ENCODE assay signal across 9 mouse cellular contexts in genomic region chr15:89145813-89146350, GRCm38 (mm10). TPM values are rescaled to one million over a fixed set of nuclear protein-coding genes. Genes with fewer than 3 reads are reported as not detected.
DNase-seq lines count a peak whose midpoint lies in the region; ATAC-seq and TF ChIP-seq lines count a peak whose summit lies in the region.
"Had no signal": no experiment of that assay in that cellular context is flagged by ENCODE, and none has a peak within 500 bp of the region (broad histone marks: within the 10 kb centered on the region; RNA-seq: fewer than 3 reads in every experiment).

No protein-coding gene starts in this region.

- TF ChIP-seq CTCF in left cerebral cortex, adult 2 months (IDR thresholded peaks at IDR 0.05): no peak
- no peak for TF ChIP-seq CTCF in thymus, adult 2 months (IDR thresholded peaks at IDR 0.05; ENCODE audit: borderline replicate concordance, control insufficient read depth, extremely low read depth, insufficient read depth, low read length, poor library complexity)

- no peak for ATAC-seq in embryonic facial prominence, embryonic 14.5 days (ENCODE audit: low read depth)
- ATAC-seq in hindbrain, embryonic 15.5 days (ENCODE audit: low FRiP score, low read depth): no peak
- ATAC-seq in neural tube, embryonic 12.5 days (ENCODE audit: low FRiP score, low read depth): no peak

- no peaks in the 10 kb centered on the region for H3K9me3 ChIP-seq in embryonic facial prominence, embryonic 14.5 days (ENCODE audit: control insufficient read depth, low read length)
- no peaks in the 10 kb centered on the region for H3K9me3 ChIP-seq in hindbrain, embryonic 15.5 days
- no peaks in the 10 kb centered on the region for H3K9me3 ChIP-seq in neural tube, embryonic 12.5 days

- peak overlapping the region; percentile 88; the same call in 1 of the 2 replicates for H3K4me3 ChIP-seq in left cerebral cortex, adult 2 months
- no peak overlapping the region for H3K4me3 ChIP-seq in embryonic facial prominence, embryonic 14.5 days (ENCODE audit: low read depth, low read length)
- peak overlapping the region; percentile 82 for H3K4me3 ChIP-seq in hindbrain, embryonic 15.5 days
- no peak overlapping the region for H3K4me3 ChIP-seq in neural tube, embryonic 12.5 days
- H3K4me3 ChIP-seq in thymus, adult 2 months (ENCODE audit: control insufficient read depth, insufficient read depth, low read length): no peak overlapping the region
- H3K4me3 ChIP-seq: erythroblast, embryonic 14.5 days had no signal

- DNase-seq in left cerebral cortex, adult 2 months (ENCODE audit: extremely low spot score in 1 of 2, low spot score in 2 of 2): no peak
- no peak for DNase-seq in left cerebral cortex, postnatal 36 days (ENCODE audit: low spot score in 2 of 2)
- DNase-seq in embryonic facial prominence, embryonic 14.5 days (ENCODE audit: low spot score): no peak
- DNase-seq in thymus, adult 2 months: no peak
- DNase-seq in layer of hippocampus, adult 9-11 months: no peak
- DNase-seq in thymus, postnatal 10 days (ENCODE audit: low spot score in 2 of 2): no peak

- intact Hi-C loops in left cerebral cortex, adult 2 months (cut with DNase I): loop anchor here (5.0 kb wide), 1 partner anchor 66 kb away; the partner anchor contains the start of gene Ppp6r2
- intact Hi-C loops in left cerebral cortex, postnatal 36 days (cut with DNase I): no loop called here

- H3K9ac ChIP-seq in embryonic facial prominence, embryonic 14.5 days (ENCODE audit: low read depth, low read length): no peak overlapping the region
- peak overlapping the region; percentile 61; the same call in 1 of the 2 replicates for H3K9ac ChIP-seq in hindbrain, embryonic 15.5 days
- 0 out of 2 replicates have a peak overlapping the region, but pooled peaks have one; percentile 64 for H3K9ac ChIP-seq in neural tube, embryonic 12.5 days

- H3K27ac ChIP-seq in left cerebral cortex, adult 2 months: peak overlapping the region; percentile 74; the same call in 1 of the 2 replicates
- no peak overlapping the region for H3K27ac ChIP-seq in embryonic facial prominence, embryonic 14.5 days (replicated peaks; ENCODE audit: low read depth, low read length)
- H3K27ac ChIP-seq in hindbrain, embryonic 15.5 days (replicated peaks): 0 out of 2 replicates have a peak overlapping the region, but pooled peaks have one; percentile 82
- no peak overlapping the region for H3K27ac ChIP-seq in neural tube, embryonic 12.5 days
- no peak overlapping the region for H3K27ac ChIP-seq in thymus, adult 2 months (ENCODE audit: control insufficient read depth, insufficient read depth, low read length)

- no peaks in the 10 kb centered on the region for H3K36me3 ChIP-seq in embryonic facial prominence, embryonic 14.5 days (ENCODE audit: control insufficient read depth, insufficient read depth, low read length)
- no peaks in the 10 kb centered on the region for H3K36me3 ChIP-seq in hindbrain, embryonic 15.5 days
- peaks cover 32% of the 10 kb centered on the region for H3K36me3 ChIP-seq in neural tube, embryonic 12.5 days
- no peaks in the 10 kb centered on the region for H3K36me3 ChIP-seq in thymus, adult 2 months (ENCODE audit: control insufficient read depth, insufficient read depth, low read length)

- H3K4me1 ChIP-seq in embryonic facial prominence, embryonic 14.5 days (ENCODE audit: control insufficient read depth, insufficient read depth, low read length): peaks cover 21% of the 10 kb centered on the region
- peaks cover 46% of the 10 kb centered on the region for H3K4me1 ChIP-seq in hindbrain, embryonic 15.5 days (replicated peaks)
- H3K4me1 ChIP-seq in neural tube, embryonic 12.5 days: peaks cover 47% of the 10 kb centered on the region
- H3K4me1 ChIP-seq in thymus, adult 2 months (replicated peaks; ENCODE audit: control insufficient read depth, insufficient read depth, low read length): peaks cover 46% of the 10 kb centered on the region

- WGBS in embryonic facial prominence, embryonic 14.5 days: 77% methylated on average over 22 of the region's 24 CpGs
- WGBS in hindbrain, embryonic 15.5 days: 75% methylated on average over 24 of the region's 24 CpGs
- 75% methylated on average over 24 of the region's 24 CpGs for WGBS in neural tube, embryonic 12.5 days
- 81% methylated on average over 24 of the region's 24 CpGs for WGBS in thymus, adult 2 months

- peaks cover 56% of the 10 kb centered on the region for H3K27me3 ChIP-seq in embryonic facial prominence, embryonic 14.5 days (replicated peaks; ENCODE audit: control insufficient read depth, insufficient read depth, low read length)
- no peaks in the 10 kb centered on the region for H3K27me3 ChIP-seq in hindbrain, embryonic 15.5 days
- H3K27me3 ChIP-seq in neural tube, embryonic 12.5 days (replicated peaks): peaks cover 21% of the 10 kb centered on the region; the same call in 1 of the 2 replicates
- peaks cover 7% of the 10 kb centered on the region for H3K27me3 ChIP-seq in thymus, adult 2 months (ENCODE audit: control insufficient read depth, insufficient read depth, low read length)

- TF ChIP-seq POLR2A in thymus, adult 2 months (IDR thresholded peaks at IDR 0.05; ENCODE audit: control insufficient read depth, extremely low read depth, insufficient read depth, low read length, poor library complexity): no peak

- peak overlapping the region; percentile 95 for H3K4me2 ChIP-seq in embryonic facial prominence, embryonic 14.5 days (ENCODE audit: low read depth, low read length)
- peak overlapping the region; percentile 85 for H3K4me2 ChIP-seq in hindbrain, embryonic 15.5 days
- H3K4me2 ChIP-seq in neural tube, embryonic 12.5 days (replicated peaks): peak overlapping the region; percentile 85

RNA-seq across cellular contexts. Expression of gene Mapk11, which starts 3.5 kb away (rescaled TPM):
- 10 to 100 TPM; 61.8 to 63.5 TPM for total RNA-seq in left cerebral cortex, adult 2 months (2021)
- 10 to 100 TPM; 45.3 to 54.5 TPM for total RNA-seq in left cerebral cortex, postnatal 36 days (2021)
- 7.8 and 8.6 TPM in 2 replicates for polyA plus RNA-seq in embryonic facial prominence, embryonic 14.5 days (2014; fragmentation: Nextera tagmentation; extraction: Ambion mirVana)
- polyA plus RNA-seq in hindbrain, embryonic 15.5 days (2015; fragmentation: Nextera tagmentation; extraction: Ambion mirVana): 27.3 and 28.3 TPM in 2 replicates
- 45.7 and 46.6 TPM in 2 replicates for polyA plus RNA-seq in neural tube, embryonic 12.5 days (2016; fragmentation: Nextera tagmentation; extraction: Ambion mirVana)
- 27.3 and 28.6 TPM in 2 replicates for polyA plus RNA-seq in thymus, adult 2 months (2012; rRNA removed)
- polyA plus RNA-seq: erythroblast, embryonic 14.5 days had no signal

RNA-seq across cellular contexts. Expression of gene Mapk12, which starts 5.4 kb away (rescaled TPM):
- total RNA-seq in left cerebral cortex, adult 2 months (2021): 1 to 10 TPM; 8.3 to 9.3 TPM
- 10 to 100 TPM in 1 of 2 experiments, 1 to 10 TPM in 1; 6.1 to 11.1 TPM for total RNA-seq in left cerebral cortex, postnatal 36 days (2021)
- polyA plus RNA-seq in embryonic facial prominence, embryonic 14.5 days (2014; fragmentation: Nextera tagmentation; extraction: Ambion mirVana): 13.6 and 14.2 TPM in 2 replicates
- 4.2 and 4.6 TPM in 2 replicates for polyA plus RNA-seq in hindbrain, embryonic 15.5 days (2015; fragmentation: Nextera tagmentation; extraction: Ambion mirVana)
- polyA plus RNA-seq in neural tube, embryonic 12.5 days (2016; fragmentation: Nextera tagmentation; extraction: Ambion mirVana): 11.7 and 13.4 TPM in 2 replicates
- polyA plus RNA-seq in thymus, adult 2 months (2012; rRNA removed): 2.9 and 3.1 TPM in 2 replicates

RNA-seq across cellular contexts. Expression of gene Hdac10, which starts 17.4 kb away (rescaled TPM):
- 10 to 100 TPM; 16.8 to 17.3 TPM for total RNA-seq in left cerebral cortex, adult 2 months (2021)
- total RNA-seq in left cerebral cortex, postnatal 36 days (2021): 10 to 100 TPM; 12.8 to 16.8 TPM
- 15.5 and 17.8 TPM in 2 replicates for polyA plus RNA-seq in embryonic facial prominence, embryonic 14.5 days (2014; fragmentation: Nextera tagmentation; extraction: Ambion mirVana)
- polyA plus RNA-seq in hindbrain, embryonic 15.5 days (2015; fragmentation: Nextera tagmentation; extraction: Ambion mirVana): 25.3 and 27.6 TPM in 2 replicates
- 23.6 and 25.1 TPM in 2 replicates for polyA plus RNA-seq in neural tube, embryonic 12.5 days (2016; fragmentation: Nextera tagmentation; extraction: Ambion mirVana)
- polyA plus RNA-seq in thymus, adult 2 months (2012; rRNA removed): 82.9 and 94.4 TPM in 2 replicates

RNA-seq across cellular contexts. Expression of gene Tubgcp6, which starts 23.0 kb away (rescaled TPM):
- 10 to 100 TPM; 34.7 to 35.3 TPM for total RNA-seq in left cerebral cortex, adult 2 months (2021)
- 10 to 100 TPM; 29.6 to 30.6 TPM for total RNA-seq in left cerebral cortex, postnatal 36 days (2021)
- polyA plus RNA-seq in embryonic facial prominence, embryonic 14.5 days (2014; fragmentation: Nextera tagmentation; extraction: Ambion mirVana): 13.9 and 16.9 TPM in 2 replicates
- polyA plus RNA-seq in hindbrain, embryonic 15.5 days (2015; fragmentation: Nextera tagmentation; extraction: Ambion mirVana): 16.6 and 16.9 TPM in 2 replicates
- 18.7 and 20.6 TPM in 2 replicates for polyA plus RNA-seq in neural tube, embryonic 12.5 days (2016; fragmentation: Nextera tagmentation; extraction: Ambion mirVana)
- polyA plus RNA-seq in thymus, adult 2 months (2012; rRNA removed): 97.4 and 98.9 TPM in 2 replicates

RNA-seq across cellular contexts. Expression of gene Plxnb2, which starts 34.7 kb away (rescaled TPM):
- total RNA-seq in left cerebral cortex, adult 2 months (2021): 10 to 100 TPM; 49.4 to 53.3 TPM
- 10 to 100 TPM; 42.2 to 54.0 TPM for total RNA-seq in left cerebral cortex, postnatal 36 days (2021)
- 158 and 169 TPM in 2 replicates for polyA plus RNA-seq in embryonic facial prominence, embryonic 14.5 days (2014; fragmentation: Nextera tagmentation; extraction: Ambion mirVana)
- polyA plus RNA-seq in hindbrain, embryonic 15.5 days (2015; fragmentation: Nextera tagmentation; extraction: Ambion mirVana): 90.7 and 105 TPM in 2 replicates
- polyA plus RNA-seq in neural tube, embryonic 12.5 days (2016; fragmentation: Nextera tagmentation; extraction: Ambion mirVana): 123 and 126 TPM in 2 replicates
- polyA plus RNA-seq in thymus, adult 2 months (2012; rRNA removed): 42.8 and 54.6 TPM in 2 replicates

Comparison
In these comparisons a context has a peak if more than half of its experiments do, and no peak if none do; other contexts are left out.
1. H3K27ac ChIP-seq: peak in left cerebral cortex, adult 2 months (single experiment) and hindbrain, embryonic 15.5 days (single experiment); none in embryonic facial prominence, embryonic 14.5 days (single experiment), neural tube, embryonic 12.5 days (single experiment) and thymus, adult 2 months (single experiment).
2. H3K4me3 ChIP-seq: peak in left cerebral cortex, adult 2 months (single experiment) and hindbrain, embryonic 15.5 days (single experiment); none in embryonic facial prominence, embryonic 14.5 days (single experiment), neural tube, embryonic 12.5 days (single experiment) and thymus, adult 2 months (single experiment).
3. Peak in every context shown above with its lines, with median percentiles within 50 percentile points of each other: H3K4me2 ChIP-seq.